Mouse (Mus musculus) mouse embryonic stem cell (cell line): ENCODE measurements around the gene Il11.

Experiments used
- in situ Hi-C, 2 experiments: fragments of 300-500 bp; cut with MboI; formaldehyde crosslinking; loops; 1 replicate in 1 of 2; 3 replicates in 1 of 2; pipeline ENCODE4 v1.14.3; 2019 to 2020; ENCODE audit warnings: low sequenced_read_pairs in 2 of 2, low pct_unique_long_range_greater_than_20kb in 1 of 2, mixed read lengths in 1 of 2; ENCODE audit not compliant: unreplicated experiment in 1 of 2

Il11 gene

DNA sequence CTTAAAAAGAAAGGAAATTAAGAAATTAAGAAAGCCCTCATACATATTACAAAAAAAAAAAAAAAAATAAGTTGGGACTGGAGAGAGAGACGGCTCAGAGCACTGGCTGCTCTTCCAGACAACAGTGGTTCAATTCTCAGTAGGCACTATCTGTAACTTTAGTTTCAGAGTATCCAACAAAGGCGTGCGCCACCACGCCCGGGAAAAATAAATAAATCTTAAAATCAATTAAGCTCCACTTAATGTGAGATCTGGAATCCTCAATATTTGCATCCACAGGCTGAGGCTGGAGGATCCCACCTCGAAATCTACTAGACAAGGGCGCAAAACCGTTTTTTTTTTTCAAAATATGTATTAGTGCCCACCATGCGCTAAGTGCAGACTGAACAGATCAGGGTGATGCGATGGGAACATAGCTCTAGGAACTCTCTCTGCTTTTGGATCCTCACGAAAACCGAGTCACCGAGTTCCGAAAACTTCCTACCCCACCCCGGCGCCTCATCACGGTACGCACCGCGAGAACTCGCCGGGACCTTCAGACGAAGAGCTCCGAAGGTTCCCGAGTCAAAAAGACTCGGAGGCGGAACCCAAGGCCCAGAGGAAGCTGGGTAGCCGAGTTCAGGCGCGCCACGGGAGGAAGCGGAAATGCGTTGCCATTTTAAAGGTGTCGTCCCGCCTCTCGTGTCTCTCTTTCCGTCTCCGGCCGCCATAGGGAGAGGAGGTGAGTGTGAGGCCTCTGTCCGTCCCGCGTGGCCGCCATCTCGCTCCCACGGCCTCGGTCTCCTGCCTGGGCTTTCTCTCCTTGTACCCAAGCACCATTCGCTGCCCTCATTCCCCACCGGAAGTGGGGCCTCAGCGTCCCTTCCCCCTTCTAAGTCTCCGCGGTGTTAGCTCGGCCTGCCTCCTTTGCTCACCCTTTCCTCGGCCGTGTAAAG lies 9.9 kb upstream of the Il11 start, which contains the start of gene Rpl28:
Rpl28 (plus strand) TSS at position 597 of the 935 bp plus-strand sequence.
- in situ Hi-C loops = no loop called here

- in situ Hi-C loops = no loop called here
Measured at GRCm38 (mm10) chr7:4789436-4789935, 6.8 kb upstream of the Il11 start, which contains the start of gene Tmem238. TSS of gene Tmem238 (minus strand) at chr7:4789656.

DNA sequence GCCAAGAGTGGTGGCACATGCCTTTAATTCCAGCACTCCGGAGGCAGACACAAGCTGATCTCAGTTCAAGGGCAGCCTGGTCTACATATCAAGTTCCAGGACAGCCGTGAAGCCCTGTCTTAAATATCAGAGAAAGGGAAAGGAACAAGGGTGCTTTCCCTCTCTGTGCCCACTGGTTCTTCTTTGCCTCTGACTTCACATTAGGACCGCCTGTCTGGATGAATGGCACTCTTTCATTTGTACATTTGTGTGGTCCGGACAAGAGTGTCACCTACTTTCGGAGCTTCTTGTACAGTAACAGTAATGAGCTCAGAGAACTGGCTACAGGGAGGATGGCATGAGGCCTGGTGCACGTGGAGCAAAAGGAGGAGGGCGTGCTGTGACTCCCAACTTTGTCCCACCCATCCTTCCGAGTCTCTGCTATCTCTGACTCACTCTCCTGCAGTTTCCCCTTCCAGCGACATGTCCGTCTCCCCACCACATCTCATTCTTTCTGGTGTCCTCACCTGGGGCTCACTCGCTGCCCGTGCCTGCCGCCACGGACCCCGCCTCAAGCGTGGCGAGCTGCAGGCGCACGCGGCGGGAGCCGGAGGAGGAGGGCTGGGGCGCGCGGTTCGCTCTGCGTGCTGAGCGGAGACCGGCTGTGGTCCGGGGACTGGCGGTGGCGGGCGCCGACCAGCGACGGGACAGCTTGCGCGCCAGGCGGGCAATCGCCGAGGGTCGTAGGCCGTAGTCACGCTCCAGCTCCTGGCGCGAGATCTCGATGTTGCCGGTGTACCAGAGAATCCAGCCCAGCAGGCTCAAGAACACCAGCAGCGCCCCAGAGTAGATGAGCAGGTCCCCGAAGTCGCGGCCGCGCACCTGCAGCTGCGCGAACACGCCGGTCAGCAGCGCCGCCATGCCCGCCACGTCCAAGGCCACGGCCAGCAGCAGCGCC lies 6.1 kb upstream of the Il11 start:
- in situ Hi-C loops = no loop called here

- in situ Hi-C loops = no loop called here
Measured at GRCm38 (mm10) chr7:4783667-4784268, 1.1 kb upstream of the Il11 start.

GRCm38 (mm10) chr7:4782130-4782529 lies 529 bp downstream of the Il11 start:
- in situ Hi-C loops = no loop called here

DNA sequence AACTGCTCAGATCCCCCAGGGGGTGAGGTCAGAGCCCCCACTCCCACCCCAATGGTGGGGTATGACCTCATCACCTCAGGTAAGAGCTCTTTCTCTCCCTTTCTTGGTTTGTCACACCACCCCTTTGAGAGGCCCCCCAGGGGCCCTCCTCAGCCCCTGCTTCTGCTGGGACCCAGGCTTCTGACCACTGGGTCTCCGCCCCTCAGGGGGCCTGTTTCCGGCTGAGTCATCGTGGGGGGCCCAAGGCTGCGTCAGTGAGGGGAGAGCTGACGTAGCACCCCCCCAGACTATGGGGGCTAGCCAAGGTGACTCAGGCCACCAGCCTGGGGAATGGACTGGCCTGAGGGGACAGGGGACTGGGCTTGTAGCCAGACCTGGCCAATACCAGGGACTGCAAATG lies 2.7 kb downstream of the Il11 start:
- in situ Hi-C loops = no loop called here

GRCm38 (mm10) chr7:4777851-4778637 lies 4.6 kb downstream of the Il11 start:
- in situ Hi-C loops = no loop called here

- in situ Hi-C loops = no loop called here
Measured at GRCm38 (mm10) chr7:4776861-4777830, 5.5 kb downstream of the Il11 start.

DNA sequence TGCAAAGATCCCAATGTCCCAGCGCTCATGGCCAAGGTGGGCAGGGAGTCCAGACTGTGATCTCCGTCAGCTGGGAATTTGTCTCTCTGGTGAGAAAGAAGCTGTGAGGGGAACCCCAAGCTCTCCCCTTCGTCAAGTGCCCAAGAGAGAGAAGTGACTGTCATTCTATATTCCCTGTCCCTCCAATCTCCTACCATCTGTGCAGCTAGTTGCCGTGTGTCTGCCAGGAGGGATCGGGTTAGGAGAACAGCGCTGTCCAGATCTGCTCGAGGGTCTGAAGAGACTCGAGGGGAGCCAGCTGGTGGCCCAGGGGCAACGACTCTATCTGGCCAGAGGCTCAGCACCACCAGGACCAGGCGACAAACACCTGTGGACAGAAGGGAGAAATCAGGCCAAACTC lies 6.5 kb downstream of the Il11 start:
- in situ Hi-C loops = no loop called here

DNA sequence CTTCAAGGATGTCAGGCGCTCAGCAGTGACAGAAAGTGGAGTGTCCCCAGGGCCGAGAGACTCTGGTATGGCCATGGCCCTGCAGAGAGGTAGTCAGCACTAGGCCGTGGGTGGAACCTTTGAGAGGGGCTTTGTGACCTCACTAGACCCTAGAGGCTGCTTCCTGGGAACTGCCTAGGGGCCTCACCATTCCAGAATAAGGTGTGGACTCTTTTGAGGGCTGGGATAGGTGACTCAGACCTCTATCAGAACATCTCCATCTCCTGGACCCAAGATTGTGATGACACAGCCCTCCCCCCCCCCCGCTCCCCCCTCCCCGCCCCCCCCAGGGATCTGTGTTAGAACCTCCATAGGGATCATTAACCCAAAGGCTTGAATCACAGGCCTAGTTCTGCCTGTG lies 11.5 kb downstream of the Il11 start, which contains the start of gene Fam71e2:
Fam71e2 (minus strand) TSS at position 101 of the 400 bp plus-strand sequence.
- in situ Hi-C loops = no loop called here

DNA sequence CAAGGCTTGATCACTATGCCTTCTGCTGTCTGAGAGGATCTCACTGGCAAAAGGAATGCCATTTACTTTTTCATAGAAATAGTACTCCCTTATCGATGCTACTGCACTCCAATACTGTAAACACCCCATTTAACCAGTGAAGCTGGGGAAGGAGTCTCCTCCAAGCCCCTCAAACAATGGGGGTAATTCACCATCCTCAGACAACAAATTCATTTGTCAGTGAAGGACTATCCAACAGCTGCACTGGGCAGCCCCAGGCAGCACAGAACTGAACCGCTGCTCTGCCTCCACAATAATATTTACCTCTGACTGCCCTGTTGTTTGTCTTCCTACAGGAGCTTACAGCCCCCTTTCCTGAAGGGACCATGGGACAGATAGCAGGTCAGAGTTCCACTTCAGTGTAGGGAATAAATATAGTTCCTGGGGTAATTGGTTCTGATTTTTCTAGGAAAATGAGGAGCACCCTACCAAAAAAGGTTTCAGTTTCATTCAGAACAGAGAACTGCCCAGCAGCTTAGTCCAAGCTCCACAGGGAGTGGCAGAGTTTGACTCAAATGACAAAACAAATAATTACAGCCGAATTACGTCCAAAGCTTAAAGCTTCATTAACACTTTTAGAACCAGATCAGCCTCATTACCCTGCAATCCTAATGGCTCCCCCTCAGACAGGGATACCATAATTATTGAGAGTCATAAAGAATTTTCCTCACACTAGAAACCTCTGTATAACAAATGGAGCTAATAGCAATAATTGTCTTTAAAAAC lies 17.5 kb downstream of the Il11 start:
- in situ Hi-C loops = no loop called here

DNA sequence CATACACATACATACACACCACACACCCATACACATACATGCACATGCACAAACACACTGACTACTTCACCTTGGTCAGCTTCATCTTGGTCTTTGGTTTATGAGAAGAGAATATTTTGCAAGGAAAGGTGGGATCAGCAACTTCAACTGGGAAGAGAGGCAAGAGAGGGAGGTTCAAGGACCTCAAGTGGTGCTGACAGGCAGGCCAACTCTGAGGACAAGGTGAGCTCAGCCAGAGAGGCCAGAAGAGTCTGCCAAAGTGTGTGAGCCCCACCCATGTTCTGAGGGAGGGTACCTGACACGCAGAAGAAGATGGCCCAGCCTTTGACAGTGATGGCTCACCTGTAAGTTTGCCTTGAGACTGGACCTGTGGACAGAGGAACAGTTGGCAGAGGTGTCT lies 23.0 kb downstream of the Il11 start:
- in situ Hi-C loops = no loop called here

- in situ Hi-C loops = no loop called here
Measured at GRCm38 (mm10) chr7:4752821-4753570, 29.7 kb downstream of the Il11 start, which contains the start of gene Cox6b2. TSS of gene Cox6b2 (minus strand) at chr7:4753094.

DNA sequence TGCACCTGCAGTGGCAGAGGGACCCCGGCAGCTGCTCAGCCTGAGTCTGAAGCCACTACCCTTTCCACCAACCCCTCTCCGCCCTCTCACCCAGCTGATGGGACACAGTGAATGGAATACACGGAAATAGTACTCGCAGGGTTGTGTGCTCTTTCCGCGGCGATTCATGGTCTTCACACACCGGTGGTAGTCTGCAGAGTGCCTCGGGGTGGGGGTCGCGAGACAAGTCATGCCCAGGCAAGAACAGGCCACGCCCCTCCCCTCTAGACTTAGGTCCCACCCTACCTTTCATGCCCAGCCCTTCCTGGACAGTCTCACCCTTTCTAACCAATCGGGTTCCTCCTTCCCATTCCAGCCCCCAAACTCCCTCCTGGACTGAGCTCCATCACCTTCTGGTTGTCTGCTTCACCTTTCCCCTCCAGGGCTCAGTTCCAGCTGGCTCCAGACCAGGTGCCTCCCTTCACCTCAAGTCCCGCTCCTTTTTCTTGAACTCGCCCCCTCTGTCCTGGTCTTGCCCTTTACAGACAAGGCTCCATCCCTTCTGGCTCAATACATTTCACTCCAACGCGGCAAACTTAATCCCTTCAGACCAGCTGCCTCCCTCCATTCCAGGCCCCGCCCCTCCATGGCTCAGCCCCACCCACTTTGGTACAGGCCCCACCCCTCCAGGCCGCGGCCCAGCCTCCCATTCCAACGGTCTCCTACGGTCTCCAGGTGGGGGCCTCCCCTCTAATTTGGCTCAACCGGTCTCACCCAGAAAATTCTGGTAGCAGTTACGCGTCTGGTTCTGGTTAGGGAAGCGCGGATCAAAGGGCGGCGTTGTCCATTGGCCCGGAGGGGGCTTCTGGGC lies 30.5 kb downstream of the Il11 start:
- in situ Hi-C loops = no loop called here

- in situ Hi-C loops = no loop called here
Measured at GRCm38 (mm10) chr7:4749169-4749568, 33.5 kb downstream of the Il11 start.
